ENCODE assay signal across 29 mouse cellular contexts in the genomic region with DNA sequence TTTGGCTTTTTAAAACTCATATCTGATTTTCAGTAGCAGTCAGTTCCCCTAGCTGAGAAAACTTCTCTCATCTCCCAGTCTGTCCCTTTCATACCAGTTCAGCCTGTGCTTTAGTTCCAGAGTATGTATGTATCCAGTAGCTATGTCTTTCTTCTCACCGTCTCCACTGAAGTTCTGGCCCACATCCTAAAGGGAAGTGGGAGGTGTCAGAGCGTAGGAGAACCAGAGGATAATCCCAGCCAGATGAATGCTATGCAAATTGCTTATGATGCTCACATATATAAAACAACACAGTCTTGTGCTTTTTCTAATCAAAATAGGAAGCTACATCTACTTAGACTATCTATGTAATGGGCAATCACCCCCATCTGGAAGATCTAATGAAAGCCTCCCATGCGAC. TPM values are rescaled to one million over a fixed set of nuclear protein-coding genes. Genes with fewer than 3 reads are reported as not detected.
DNase-seq lines count a peak whose midpoint lies in the region; ATAC-seq lines count a peak whose summit lies in the region.
"Had no signal": no experiment of that assay in that cellular context is flagged by ENCODE, and none has a peak within 500 bp of the region (broad histone marks: within the 10 kb centered on the region; RNA-seq: fewer than 3 reads in every experiment).

No protein-coding gene starts in this region.

- DNase-seq in left cerebral cortex, adult 11 months (ENCODE audit: low spot score): peak; percentile 16
- no peak for DNase-seq in left cerebral cortex, postnatal 4 days
- DNase-seq in brain, adult 2 months (ENCODE audit: low read depth, low spot score): peak; percentile 82
- DNase-seq in frontal cortex, postnatal 36 days (ENCODE audit: low spot score in 2 of 2): peak; percentile 52 to 81
- DNase-seq in left cerebral cortex, postnatal 25 days (ENCODE audit: low spot score in 2 of 2): peak; percentile 13 to 93
- no peak for DNase-seq in cerebellum, adult 11-12 months
- DNase-seq: adrenal gland, postnatal 10 days; cerebellum, adult 18-20 months; cerebellum, postnatal 10 days; gastrocnemius, adult 2 months; heart, postnatal 10 days; kidney, adult 18-20 months; kidney, postnatal 36 days; layer of hippocampus, postnatal 36 days; liver, postnatal 0 days; lung, postnatal 36 days had no signal

- WGBS in forebrain, embryonic 12.5 days: 92% methylated on average over 3 of the region's 3 CpGs
- 92% methylated on average over 3 of the region's 3 CpGs for WGBS in intestine, embryonic 15.5 days

- no peaks in the 10 kb centered on the region for H3K27me3 ChIP-seq in forebrain, embryonic 12.5 days
- H3K27me3 ChIP-seq in intestine, embryonic 15.5 days (replicated peaks): no peaks in the 10 kb centered on the region
- H3K27me3 ChIP-seq: embryonic facial prominence, embryonic 13.5 days; heart, embryonic 13.5 days; hindbrain, embryonic 15.5 days; liver, embryonic 12.5 days had no signal

- H3K9ac ChIP-seq in forebrain, embryonic 12.5 days: no peak overlapping the region
- no peak overlapping the region for H3K9ac ChIP-seq in intestine, embryonic 15.5 days
- H3K9ac ChIP-seq: embryonic facial prominence, embryonic 13.5 days; heart, embryonic 13.5 days; hindbrain, embryonic 15.5 days; liver, embryonic 12.5 days; liver, postnatal 0 days had no signal

- no peak overlapping the region for H3K4me3 ChIP-seq in forebrain, embryonic 12.5 days (replicated peaks)
- no peak overlapping the region for H3K4me3 ChIP-seq in intestine, embryonic 15.5 days (replicated peaks)
- H3K4me3 ChIP-seq: embryonic facial prominence, embryonic 13.5 days; forebrain, embryonic 10.5 days; gastrocnemius, adult 2 months; heart, embryonic 13.5 days; hindbrain, embryonic 15.5 days; layer of hippocampus, adult 2 months; liver, embryonic 12.5 days had no signal

- no peaks in the 10 kb centered on the region for H3K4me1 ChIP-seq in forebrain, embryonic 12.5 days
- no peaks in the 10 kb centered on the region for H3K4me1 ChIP-seq in intestine, embryonic 15.5 days (replicated peaks)
- H3K4me1 ChIP-seq: embryonic facial prominence, embryonic 13.5 days; forebrain, embryonic 10.5 days; heart, embryonic 13.5 days; hindbrain, embryonic 15.5 days had no signal

- H3K4me2 ChIP-seq in forebrain, embryonic 12.5 days: no peak overlapping the region
- no peak overlapping the region for H3K4me2 ChIP-seq in intestine, embryonic 15.5 days (replicated peaks)
- H3K4me2 ChIP-seq: embryonic facial prominence, embryonic 13.5 days; heart, embryonic 13.5 days; hindbrain, embryonic 15.5 days; liver, embryonic 12.5 days; midbrain, embryonic 11.5 days had no signal

- no peak overlapping the region for H3K27ac ChIP-seq in forebrain, embryonic 12.5 days
- no peak overlapping the region for H3K27ac ChIP-seq in intestine, embryonic 15.5 days
- H3K27ac ChIP-seq: embryonic facial prominence, embryonic 13.5 days; forebrain, embryonic 10.5 days; gastrocnemius, adult 2 months; heart, embryonic 13.5 days; hindbrain, embryonic 15.5 days; layer of hippocampus, adult 2 months; liver, embryonic 12.5 days had no signal

- intact Hi-C loops in left cerebral cortex, postnatal 4 days (cut with DNase I): no loop called here
- intact Hi-C loops in left cerebral cortex, postnatal 25 days (cut with DNase I): no loop called here

- no peaks in the 10 kb centered on the region for H3K36me3 ChIP-seq in forebrain, embryonic 12.5 days (replicated peaks)
- no peaks in the 10 kb centered on the region for H3K36me3 ChIP-seq in intestine, embryonic 15.5 days
- H3K36me3 ChIP-seq: embryonic facial prominence, embryonic 13.5 days; forebrain, embryonic 10.5 days; heart, embryonic 13.5 days; hindbrain, embryonic 15.5 days; liver, embryonic 12.5 days had no signal

- ATAC-seq in forebrain, embryonic 12.5 days (ENCODE audit: low FRiP score): no peak
- no peak for ATAC-seq in intestine, embryonic 15.5 days
- ATAC-seq: forebrain, embryonic 16.5 days; inflammation-experienced regulatory T-cells, adult 6 months; liver, postnatal 0 days; midbrain, embryonic 16.5 days; Patski had no signal

- no peaks in the 10 kb centered on the region for H3K9me3 ChIP-seq in forebrain, embryonic 12.5 days
- H3K9me3 ChIP-seq in intestine, embryonic 15.5 days: no peaks in the 10 kb centered on the region
- H3K9me3 ChIP-seq: embryonic facial prominence, embryonic 13.5 days; forebrain, embryonic 10.5 days; heart, embryonic 13.5 days; hindbrain, embryonic 15.5 days; liver, embryonic 12.5 days had no signal

RNA-seq across cellular contexts. Expression of gene Pcgf5, which starts 27.0 kb away (rescaled TPM):
- 1 to 10 TPM; 6.8 to 8.9 TPM for total RNA-seq in left cerebral cortex, postnatal 4 days (2021)
- total RNA-seq in left cerebral cortex, postnatal 25 days (2021): 10 to 100 TPM; 19.5 to 20.1 TPM
- polyA plus RNA-seq in forebrain, embryonic 12.5 days (2016; fragmentation: Nextera tagmentation; extraction: Ambion mirVana): 20.0 and 21.3 TPM in 2 replicates
- 23.6 and 27.0 TPM in 2 replicates for polyA plus RNA-seq in intestine, embryonic 15.5 days (2015; fragmentation: Nextera tagmentation; extraction: Ambion mirVana)

Comparison
In these comparisons a context has a peak if more than half of its experiments do, and no peak if none do; other contexts are left out.
1. DNase-seq: peak in left cerebral cortex, adult 11 months (single experiment), brain, adult 2 months (single experiment), frontal cortex, postnatal 36 days (2 of 2) and left cerebral cortex, postnatal 25 days (2 of 2); none in left cerebral cortex, postnatal 4 days (single experiment) and cerebellum, adult 11-12 months (single experiment).